Mouse (Mus musculus) common myeloid progenitor, adult 5-6 weeks (primary cell): ENCODE measurements around the gene Tsc22d1. TPM values are rescaled to one million over a fixed set of nuclear protein-coding genes. Genes with fewer than 3 reads are reported as not detected.

ENCODE experiments used
- ATAC-seq: replicated peaks from 2 replicates; pipeline ENCODE4 v1.8.0; 2016; ENCODE audit warnings: low read depth, mild to moderate bottlenecking, moderate TSS enrichment, inconsistent platforms; ENCODE audit not compliant: poor library complexity, severe bottlenecking
- total RNA-seq: library from RNA; stranded (forward); fragments of 200-1000, 187-1606 nt; gene quantifications from 2 replicates; pipeline ENCODE4 v1.2.3, GENCODE M21; 2017

Gene Tsc22d1
- total RNA-seq, 1 experiment from 2014 or later: 124 TPM

GRCm38 (mm10) chr14:76432369-76432768 lies 17.6 kb downstream of the Tsc22d1 start:
- no peak for ATAC-seq

- ATAC-seq: no peak
Observed at GRCm38 (mm10) chr14:76432816-76433215, 18.1 kb downstream of the Tsc22d1 start.

DNA sequence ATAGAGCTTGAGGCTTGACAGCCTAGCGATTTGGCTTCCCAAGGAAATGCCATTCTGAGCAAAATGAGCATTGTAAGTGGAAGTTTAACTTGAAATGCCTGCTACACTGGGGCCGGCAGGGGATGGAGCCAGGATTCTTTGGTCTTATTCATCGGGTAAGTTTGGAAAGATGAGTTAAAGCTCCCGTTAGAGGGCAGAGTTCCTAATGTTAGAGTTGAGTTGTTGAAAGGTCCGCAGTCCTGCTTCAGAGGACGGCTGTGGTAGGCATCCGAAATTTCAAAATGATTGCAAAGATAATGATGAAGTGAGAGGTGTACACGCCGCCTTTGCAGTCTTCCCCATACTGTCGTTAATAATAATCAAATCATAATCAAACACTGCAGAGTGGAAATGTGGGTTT lies 27.4 kb downstream of the Tsc22d1 start:
- ATAC-seq: no peak

GRCm38 (mm10) chr14:76448987-76449386 lies 34.2 kb downstream of the Tsc22d1 start:
- ATAC-seq: no peak

DNA sequence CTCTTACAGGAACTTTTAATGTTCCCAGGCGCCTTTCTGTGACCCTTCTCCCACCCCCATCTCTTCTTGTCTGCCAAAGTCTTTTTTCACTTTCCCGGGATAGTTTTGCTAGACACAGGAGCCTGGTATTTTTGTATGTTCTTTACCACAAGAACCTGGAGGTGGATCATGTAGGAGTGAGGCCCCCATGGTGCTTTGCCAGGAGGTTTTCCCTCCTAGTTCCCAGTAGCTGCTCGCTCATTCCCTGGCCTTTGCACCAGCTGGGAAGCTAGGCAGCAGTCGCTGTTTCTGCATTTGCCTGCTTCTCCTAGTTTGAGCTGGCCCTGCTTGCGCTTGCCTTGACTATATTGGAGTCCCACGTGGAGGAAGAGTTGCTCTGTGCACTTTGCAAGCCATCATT lies 36.2 kb downstream of the Tsc22d1 start:
- no peak for ATAC-seq

GRCm38 (mm10) chr14:76452751-76453360 lies 38.1 kb downstream of the Tsc22d1 start:
- no peak for ATAC-seq

- ATAC-seq: no peak
Observed at GRCm38 (mm10) chr14:76454673-76455072, 39.9 kb downstream of the Tsc22d1 start.

GRCm38 (mm10) chr14:76455159-76455558 lies 40.4 kb downstream of the Tsc22d1 start:
- no peak for ATAC-seq

GRCm38 (mm10) chr14:76457696-76458095 lies 42.9 kb downstream of the Tsc22d1 start:
- no peak for ATAC-seq

DNA sequence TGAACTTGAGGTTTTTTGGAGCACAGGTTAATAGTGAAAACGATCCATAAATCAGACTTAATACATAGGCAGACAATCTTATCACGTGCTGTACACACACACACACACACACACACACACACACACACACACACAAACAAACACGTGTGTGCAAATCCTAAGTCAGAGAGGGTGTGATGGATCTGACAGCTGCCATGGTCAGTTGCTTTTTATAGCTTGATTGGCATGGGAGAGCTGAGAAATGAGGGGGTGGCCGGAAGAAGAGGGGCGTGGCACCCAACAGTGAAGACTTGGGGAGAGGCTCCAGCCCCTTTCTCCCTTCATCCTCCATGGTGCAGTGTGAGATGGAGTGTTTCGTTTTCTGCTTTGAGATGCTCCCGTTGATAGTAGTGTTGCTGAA lies 45.4 kb downstream of the Tsc22d1 start:
- ATAC-seq: no peak

DNA sequence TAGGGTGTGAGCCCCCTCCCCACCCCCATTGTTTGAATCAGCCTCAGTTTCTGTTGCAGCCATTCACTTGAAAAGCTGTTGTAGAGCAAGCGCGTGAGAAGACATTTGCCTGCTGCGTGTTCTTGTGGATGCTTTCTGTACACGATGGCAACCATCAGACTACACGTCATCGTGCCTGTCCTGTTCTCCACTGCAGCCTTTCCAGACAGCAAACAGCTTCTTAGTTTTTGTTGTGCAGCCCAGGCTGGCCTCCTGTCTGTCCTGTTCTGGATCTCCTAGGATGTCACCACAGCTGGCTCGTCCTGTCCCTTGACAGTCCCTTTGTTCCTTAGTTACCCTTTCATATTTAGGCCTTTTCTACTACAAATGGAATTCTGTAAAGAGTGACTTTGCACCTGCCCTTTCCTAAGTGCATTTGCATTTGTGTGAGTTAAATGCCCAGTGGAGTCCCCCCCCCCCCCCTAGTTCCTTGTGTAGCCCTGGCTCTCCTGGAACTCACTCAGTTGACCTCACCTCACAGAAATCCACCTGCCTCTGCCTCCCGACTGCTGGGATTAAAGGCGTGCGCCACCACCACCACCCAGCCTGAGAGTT lies 46.5 kb downstream of the Tsc22d1 start:
- ATAC-seq: no peak

GRCm38 (mm10) chr14:76463414-76464098 lies 48.8 kb downstream of the Tsc22d1 start:
- ATAC-seq: no peak

- ATAC-seq: no peak
Observed at GRCm38 (mm10) chr14:76464967-76465366, 50.2 kb downstream of the Tsc22d1 start.

GRCm38 (mm10) chr14:76466641-76467323 lies 52.0 kb downstream of the Tsc22d1 start:
- ATAC-seq: peak; percentile 88

- no peak for ATAC-seq
Observed at GRCm38 (mm10) chr14:76467932-76468331, 53.2 kb downstream of the Tsc22d1 start.

DNA sequence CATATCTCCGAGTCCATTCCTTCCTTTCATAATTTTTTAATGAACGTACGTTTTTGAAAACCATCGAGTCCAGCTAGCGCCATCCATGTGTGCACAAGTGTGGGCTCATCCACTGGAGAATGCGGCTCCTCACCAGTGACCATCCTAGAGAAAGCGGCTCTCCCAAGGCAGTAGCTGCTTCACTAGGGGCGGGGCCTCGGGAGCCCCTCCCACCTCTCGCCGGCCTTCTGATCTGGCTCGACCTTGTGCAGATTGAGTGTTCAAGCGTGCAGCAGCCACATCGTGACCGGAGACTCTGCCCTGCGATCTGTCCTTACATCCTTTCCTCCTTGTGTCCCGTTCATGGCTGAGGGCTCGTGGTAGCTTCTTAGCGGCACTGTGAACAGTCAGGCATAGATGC lies 56.5 kb downstream of the Tsc22d1 start:
- no peak for ATAC-seq

DNA sequence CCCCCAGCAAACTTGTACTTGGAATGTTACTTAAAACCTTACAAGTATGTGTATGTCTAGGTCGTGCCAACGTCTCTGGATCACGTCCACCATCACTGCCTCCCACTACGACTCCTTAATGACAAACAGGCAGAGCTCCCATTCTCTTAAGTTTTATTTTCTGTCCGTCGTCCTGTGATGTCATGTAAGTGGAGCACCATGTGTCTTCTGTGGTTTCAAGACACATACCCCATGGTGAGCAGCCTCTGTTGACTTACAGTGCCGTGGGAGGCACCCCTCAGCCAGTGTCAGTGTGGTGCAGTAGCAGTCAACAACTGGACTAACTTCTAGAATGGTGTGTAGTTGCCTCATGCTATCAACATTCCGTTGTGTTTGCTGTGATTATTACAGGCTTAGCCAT lies 57.7 kb downstream of the Tsc22d1 start:
- ATAC-seq: no peak

DNA sequence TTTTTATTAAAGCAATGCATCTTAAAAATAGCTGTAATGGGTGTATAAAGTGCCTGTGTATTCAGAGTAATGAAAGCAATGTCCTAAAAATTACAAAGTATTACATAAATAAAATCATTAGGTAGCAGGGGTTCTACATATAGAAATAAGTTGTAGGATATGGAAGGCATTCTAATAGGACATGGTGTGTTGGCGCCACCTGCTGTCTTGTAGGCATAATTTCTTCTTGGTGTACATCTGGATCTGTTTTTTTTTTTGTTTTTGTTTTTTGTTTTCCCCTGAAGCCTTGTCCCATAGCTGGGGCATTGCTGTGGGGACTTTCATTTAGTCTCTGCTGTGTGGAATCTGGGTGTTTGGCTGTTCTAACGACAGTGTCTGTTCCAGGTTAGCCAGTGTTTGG lies 58.6 kb downstream of the Tsc22d1 start:
- peak; percentile 71 for ATAC-seq

- no peak for ATAC-seq
Observed at GRCm38 (mm10) chr14:76474165-76474564, 59.4 kb downstream of the Tsc22d1 start.

DNA sequence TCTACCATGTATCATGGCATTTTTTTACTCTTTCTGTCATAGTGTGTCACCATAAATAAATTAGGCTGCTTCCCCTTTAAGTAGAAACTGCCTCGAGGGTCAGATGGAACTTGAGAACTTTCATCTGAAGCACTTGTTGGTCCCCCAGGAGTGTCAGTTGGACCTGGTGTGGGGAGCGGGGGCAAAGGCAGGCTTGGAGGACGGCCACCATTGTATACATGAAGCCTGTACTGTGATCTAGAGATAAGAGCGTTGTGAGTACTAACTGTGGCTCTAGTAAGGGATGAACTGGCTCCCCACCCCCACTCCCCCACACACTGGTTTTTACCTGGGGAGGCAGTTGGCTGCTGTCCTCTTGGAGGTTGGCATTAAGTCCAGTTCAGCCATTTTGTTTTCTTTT lies 62.0 kb downstream of the Tsc22d1 start:
- ATAC-seq: no peak

DNA sequence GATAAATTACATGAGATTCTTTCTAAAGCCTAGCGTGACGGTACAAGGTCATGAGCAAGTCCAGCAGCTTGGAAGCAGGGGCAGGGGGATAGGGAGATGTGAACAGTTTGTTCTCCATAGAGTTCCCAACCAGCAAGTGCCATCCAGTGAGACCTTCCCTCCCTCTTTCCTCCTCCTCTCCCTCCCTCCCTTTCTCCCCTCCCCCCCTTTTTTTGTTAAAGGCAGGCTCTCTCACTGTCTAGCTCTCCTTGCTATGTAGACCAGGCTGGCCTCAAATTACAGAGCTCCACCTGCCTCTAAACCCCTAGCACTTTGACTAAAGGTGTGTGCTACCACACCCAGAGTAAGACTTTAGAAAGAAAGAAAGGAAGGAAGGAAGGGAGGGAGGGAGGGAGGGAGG lies 63.3 kb downstream of the Tsc22d1 start:
- ATAC-seq: no peak
